Mouse (Mus musculus) testis, adult 2 months (tissue): ENCODE data around the gene Nkain2.

Source experiments
- CTCF ChIP-seq: fragments of 200-500 bp; IDR thresholded peaks from 2 replicates; pipeline ENCODE4 v1.5.1; 2012; ENCODE audit warnings: low read depth, mild to moderate bottlenecking, inconsistent platforms, low read length, moderate library complexity; ENCODE audit not compliant: control insufficient read depth, insufficient read depth, insufficient replicate concordance
- POLR2A ChIP-seq: fragments of 200-500 bp; IDR thresholded peaks from 2 replicates; pipeline ENCODE4 v1.6.1; 2012; ENCODE audit warnings: low read depth, mild to moderate bottlenecking, inconsistent platforms, low read length, moderate library complexity; ENCODE audit not compliant: control insufficient read depth

DNA sequence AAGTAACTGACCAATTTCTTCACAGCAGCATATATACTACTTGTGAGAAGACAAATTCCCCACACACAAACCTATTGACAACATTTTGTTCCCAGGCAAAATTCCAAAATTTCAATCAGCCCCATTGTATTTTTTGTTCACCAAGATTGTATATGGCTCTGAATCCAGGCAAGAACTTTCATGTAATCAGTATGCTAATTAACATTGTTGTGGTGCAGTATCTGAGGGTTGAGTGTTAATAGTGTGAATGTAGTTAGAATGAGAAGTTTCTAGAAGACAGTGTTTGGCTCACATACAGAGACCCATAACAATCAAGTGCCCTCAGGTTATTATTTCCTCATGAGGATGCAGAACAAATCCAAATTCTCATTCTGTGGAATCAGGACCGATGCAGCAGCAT, 354.2 kb downstream of the Nkain2 start:
- TF ChIP-seq CTCF (no peak), POLR2A (no peak)
